Mouse (Mus musculus) limb, embryonic 15.5 days (tissue): ENCODE data around the gene Errfi1. TPM values are rescaled to one million over a fixed set of nuclear protein-coding genes. Genes with fewer than 3 reads are reported as not detected.
"Not testable (repeated sequence)": the region's sequence is repeated elsewhere in the genome, so short reads cannot be mapped to it uniquely, and the experiment has no call there.

Source experiments
- ATAC-seq: fragments of 200-750 bp; cut with Nextera tagmentation; 2 replicates; pipeline ENCODE4 v1.8.0; 2017; ENCODE audit warnings: low read depth, moderate TSS enrichment; ENCODE audit not compliant: insufficient number of reproducible peaks, low FRiP score, low TSS enrichment
- H3K27ac ChIP-seq: fragments of 300-500 bp; sonication (generic); 2 replicates; pipeline ENCODE4 v1.5.1; 2015; ENCODE audit warnings: moderate library complexity, mild to moderate bottlenecking, inconsistent platforms
- H3K27me3 ChIP-seq: fragments of 300-500 bp; sonication (generic); 2 replicates; pipeline ENCODE4 v1.6.1; 2015; ENCODE audit warnings: inconsistent platforms
- H3K36me3 ChIP-seq: fragments of 300-500 bp; sonication (generic); 2 replicates; pipeline ENCODE4 v1.6.1; 2015; ENCODE audit warnings: inconsistent platforms
- H3K4me1 ChIP-seq: fragments of 300-500 bp; sonication (generic); 2 replicates; pipeline ENCODE4 v1.6.1; 2015; ENCODE audit warnings: inconsistent platforms
- H3K4me2 ChIP-seq: fragments of 300-500 bp; sonication (generic); 2 replicates; pipeline ENCODE4 v1.6.1; 2015; ENCODE audit warnings: mild to moderate bottlenecking, inconsistent platforms
- H3K4me3 ChIP-seq: fragments of 300-500 bp; sonication (generic); 2 replicates; pipeline ENCODE4 v1.5.1; 2015; ENCODE audit warnings: mild to moderate bottlenecking, inconsistent platforms
- H3K9ac ChIP-seq: fragments of 300-500 bp; sonication (generic); 2 replicates; pipeline ENCODE4 v1.6.1; 2015; ENCODE audit warnings: inconsistent platforms
- H3K9me3 ChIP-seq: fragments of 300-500 bp; sonication (generic); 2 replicates; pipeline ENCODE4 v1.6.1; 2016; ENCODE audit warnings: inconsistent platforms
- WGBS: fragments of 180-500 bp; shearing (Covaris S2); methylation state at CpG from one replicate; pipeline ENCODE4 v1.1.7; 2015; 5-methylcytosine and 5-hydroxymethylcytosine counted together
- polyA plus RNA-seq: library from polyadenylated mRNA; unstranded; fragments of >200 nt; fragmentation: Nextera tagmentation; extraction: Ambion mirVana; gene quantifications from 2 replicates; pipeline ENCODE4 v1.2.1, GENCODE M21; 2015

Gene Errfi1
- polyA plus RNA-seq, 1 experiment from 2014 or later = 29.4 TPM

- H3K4me3 ChIP-seq = no peak overlapping the region
- no peak for ATAC-seq
- H3K9ac ChIP-seq = no peak overlapping the region
- H3K27me3 ChIP-seq = no peaks in the 10 kb centered on the region
- peaks cover 40% of the 10 kb centered on the region for H3K4me1 ChIP-seq
- peaks cover 27% of the 10 kb centered on the region for H3K36me3 ChIP-seq
- H3K27ac ChIP-seq = peak overlapping the region; percentile 0; the same call in 1 of the 2 replicates
- H3K9me3 ChIP-seq = no peaks in the 10 kb centered on the region
- no peak overlapping the region for H3K4me2 ChIP-seq
- 77% methylated on average over 6 of the region's 6 CpGs for WGBS
These were observed 14.4 kb downstream of the Errfi1 start for GRCm38 (mm10) chr4:150868161-150868560.

- 74% methylated on average over 2 of the region's 2 CpGs for WGBS
- Histone ChIP-seq H3K9me3 (no peaks in the 10 kb centered on the region), H3K36me3 (peaks cover 27% of the 10 kb centered on the region), H3K9ac (no peak overlapping the region), H3K4me2 (no peak overlapping the region), H3K27me3 (no peaks in the 10 kb centered on the region), H3K4me3 (no peak overlapping the region), H3K4me1 (peaks cover 40% of the 10 kb centered on the region), H3K27ac (no peak overlapping the region)
- no peak for ATAC-seq
These were observed 15.1 kb downstream of the Errfi1 start for GRCm38 (mm10) chr4:150868859-150869258.

GRCm38 (mm10) chr4:150869276-150870197, 15.8 kb downstream of the Errfi1 start:
- no peak overlapping the region for H3K9ac ChIP-seq

GRCm38 (mm10) chr4:150870963-150871391, 17.3 kb downstream of the Errfi1 start:
- Histone ChIP-seq H3K36me3 (peaks cover 22% of the 10 kb centered on the region), H3K4me2 (no peak overlapping the region), H3K9me3 (no peaks in the 10 kb centered on the region), H3K4me3 (no peak overlapping the region), H3K27ac (peak overlapping the region; percentile 76), H3K4me1 (peaks cover 36% of the 10 kb centered on the region), H3K27me3 (no peaks in the 10 kb centered on the region), H3K9ac (no peak overlapping the region)
- 74% methylated on average over 13 of the region's 13 CpGs for WGBS
- no peak for ATAC-seq

More at GRCm38 (mm10) chr4:150869276-150870197, 15.8 kb downstream of the Errfi1 start:
- no peak for ATAC-seq
- no peaks in the 10 kb centered on the region for H3K27me3 ChIP-seq
- WGBS = 53% methylated on average over 17 of the region's 17 CpGs
- peaks cover 40% of the 10 kb centered on the region for H3K4me1 ChIP-seq
- peaks cover 27% of the 10 kb centered on the region for H3K36me3 ChIP-seq
- H3K4me3 ChIP-seq = no peak overlapping the region
- H3K27ac ChIP-seq = no peak overlapping the region
- no peak overlapping the region for H3K4me2 ChIP-seq
- no peaks in the 10 kb centered on the region for H3K9me3 ChIP-seq

GRCm38 (mm10) chr4:150871392-150872138, 17.8 kb downstream of the Errfi1 start:
- H3K4me1 ChIP-seq = peaks cover 36% of the 10 kb centered on the region
- peak; percentile 60 for ATAC-seq
- no peaks in the 10 kb centered on the region for H3K27me3 ChIP-seq
- H3K27ac ChIP-seq = peak overlapping the region; percentile 76
- no peak overlapping the region for H3K4me3 ChIP-seq
- H3K9ac ChIP-seq = no peak overlapping the region
- H3K9me3 ChIP-seq = no peaks in the 10 kb centered on the region
- H3K36me3 ChIP-seq = peaks cover 16% of the 10 kb centered on the region
- no peak overlapping the region for H3K4me2 ChIP-seq
- WGBS = 17% methylated on average over 10 of the region's 10 CpGs

GRCm38 (mm10) chr4:150872139-150872651, 18.5 kb downstream of the Errfi1 start:
- peaks cover 36% of the 10 kb centered on the region for H3K4me1 ChIP-seq
- no peak overlapping the region for H3K4me2 ChIP-seq
- H3K27me3 ChIP-seq = no peaks in the 10 kb centered on the region
- no peak overlapping the region for H3K9ac ChIP-seq
- H3K9me3 ChIP-seq = no peaks in the 10 kb centered on the region
- H3K4me3 ChIP-seq = no peak overlapping the region
- ATAC-seq = peak; percentile 12; the same call in 1 of the 2 replicates
- peak overlapping the region; percentile 76 for H3K27ac ChIP-seq
- H3K36me3 ChIP-seq = peaks cover 10% of the 10 kb centered on the region
- WGBS = 23% methylated on average over 9 of the region's 9 CpGs

GRCm38 (mm10) chr4:150872681-150873080, 19.0 kb downstream of the Errfi1 start:
- H3K9me3 ChIP-seq = no peaks in the 10 kb centered on the region
- no peak overlapping the region for H3K4me2 ChIP-seq
- peak overlapping the region; percentile 76 for H3K27ac ChIP-seq
- H3K4me3 ChIP-seq = no peak overlapping the region
- peaks cover 5% of the 10 kb centered on the region; the same call in 1 of the 2 replicates for H3K36me3 ChIP-seq
- no peaks in the 10 kb centered on the region for H3K27me3 ChIP-seq
- WGBS = 67% methylated on average over 8 of the region's 8 CpGs
- H3K4me1 ChIP-seq = peaks cover 36% of the 10 kb centered on the region
- ATAC-seq = no peak
- no peak overlapping the region for H3K9ac ChIP-seq

GRCm38 (mm10) chr4:150874416-150874815, 20.7 kb downstream of the Errfi1 start:
- 67% methylated on average over 4 of the region's 4 CpGs for WGBS
- not testable (repeated sequence) for ATAC-seq, H3K27me3 ChIP-seq, H3K9ac ChIP-seq, H3K4me3 ChIP-seq, H3K36me3 ChIP-seq, H3K4me2 ChIP-seq, H3K27ac ChIP-seq
- Histone ChIP-seq H3K9me3 (peaks cover 11% of the 10 kb centered on the region), H3K4me1 (peaks cover 32% of the 10 kb centered on the region)

GRCm38 (mm10) chr4:150875393-150875792, 21.7 kb downstream of the Errfi1 start:
- H3K27me3 ChIP-seq = no peaks in the 10 kb centered on the region
- 0 out of 2 replicates have a peak, but pooled peaks cover 3% of the 10 kb centered on the region for H3K36me3 ChIP-seq
- no peak overlapping the region for H3K9ac ChIP-seq
- H3K9me3 ChIP-seq = peaks cover 21% of the 10 kb centered on the region
- H3K4me2 ChIP-seq = no peak overlapping the region
- H3K4me3 ChIP-seq = no peak overlapping the region
- peaks cover 24% of the 10 kb centered on the region for H3K4me1 ChIP-seq
- WGBS = 83% methylated on average over 10 of the region's 10 CpGs
- no peak overlapping the region for H3K27ac ChIP-seq
- no peak for ATAC-seq

- Histone ChIP-seq H3K9me3 (peaks cover 23% of the 10 kb centered on the region), H3K9ac (no peak overlapping the region), H3K27ac (no peak overlapping the region), H3K4me3 (no peak overlapping the region), H3K36me3 (0 out of 2 replicates have a peak, but pooled peaks cover 3% of the 10 kb centered on the region), H3K4me1 (no peaks in the 10 kb centered on the region), H3K4me2 (no peak overlapping the region), H3K27me3 (no peaks in the 10 kb centered on the region)
- no peak for ATAC-seq
- WGBS = 94% methylated on average over 22 of the region's 22 CpGs
These were observed 25.9 kb downstream of the Errfi1 start for GRCm38 (mm10) chr4:150879631-150880030.

- 0 out of 2 replicates have a peak, but pooled peaks cover 3% of the 10 kb centered on the region for H3K36me3 ChIP-seq
- no peak overlapping the region for H3K9ac ChIP-seq
- H3K4me2 ChIP-seq = no peak overlapping the region
- H3K27ac ChIP-seq = no peak overlapping the region
- H3K9me3 ChIP-seq = peaks cover 23% of the 10 kb centered on the region
- H3K4me3 ChIP-seq = no peak overlapping the region
- ATAC-seq = no peak
- no peaks in the 10 kb centered on the region for H3K27me3 ChIP-seq
- 88% methylated on average over 5 of the region's 5 CpGs for WGBS
- no peaks in the 10 kb centered on the region for H3K4me1 ChIP-seq
These were observed 26.6 kb downstream of the Errfi1 start for GRCm38 (mm10) chr4:150880364-150880763.
